Mouse (Mus musculus) embryo, embryonic 9.5 days (tissue): ENCODE data around the gene Zfp81.
"Not testable (repeated sequence)": the region's sequence is repeated elsewhere in the genome, so short reads cannot be mapped to it uniquely, and the experiment has no call there.

Experiments
- DNase-seq: peaks from one replicate; pipeline ENCODE4 v3.0.0-alpha.2; 2017; ENCODE audit errors: extremely low spot score

The Zfp81 gene

GRCm38 (mm10) chr17:33358411-33359384, at the start of gene Zfp81:
Gene Zfp81 (minus strand): TSS chr17:33358878.
- DNase-seq = peak; percentile 87

- DNase-seq = peak; percentile 89
Measured at GRCm38 (mm10) chr17:33394182-33395034, 35.7 kb upstream of the Zfp81 start, which contains the start of gene Zfp101. Gene Zfp101 (minus strand): TSS chr17:33394641.

DNA sequence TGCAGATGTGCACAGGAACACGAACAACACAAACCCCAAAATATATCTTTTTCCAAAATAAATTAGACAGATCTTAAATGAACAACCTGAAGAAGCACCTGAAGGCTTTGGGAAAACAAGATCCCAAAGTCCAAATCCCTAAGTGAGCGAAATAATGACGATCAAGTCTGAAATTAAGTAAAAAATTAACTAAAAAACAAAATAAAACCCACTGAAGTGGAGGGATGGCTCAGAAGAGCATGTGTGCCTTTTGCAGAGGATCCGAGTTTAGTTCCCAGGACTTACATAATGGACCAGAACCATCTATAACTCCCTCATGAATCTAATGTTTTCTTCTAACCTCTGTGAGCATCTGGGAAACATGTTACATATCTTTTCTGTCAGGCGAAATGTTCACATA, 33.6 kb upstream of the Zfp81 start:
- DNase-seq = no peak

- DNase-seq = no peak
Measured at GRCm38 (mm10) chr17:33385705-33386104, 27.0 kb upstream of the Zfp81 start.

DNA sequence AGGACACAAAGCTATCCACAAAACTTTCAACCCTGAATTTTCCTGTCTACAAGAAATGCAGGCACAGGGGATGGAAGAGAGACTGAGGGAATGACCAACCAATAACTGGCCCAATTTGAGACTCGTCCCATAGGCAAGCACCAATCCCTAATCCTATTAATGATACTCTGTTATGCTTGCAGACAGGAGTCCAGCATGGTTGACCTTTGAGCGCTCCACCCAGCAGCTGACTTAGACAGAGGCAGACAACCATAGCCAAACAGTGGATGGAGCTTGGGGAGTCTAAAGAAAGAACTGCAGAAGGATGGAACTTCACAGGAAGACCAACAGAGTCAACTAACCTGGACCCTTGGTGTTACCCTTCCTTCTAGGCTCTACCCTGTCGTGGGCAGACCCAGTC, 14.1 kb upstream of the Zfp81 start:
- no peak for DNase-seq

DNA sequence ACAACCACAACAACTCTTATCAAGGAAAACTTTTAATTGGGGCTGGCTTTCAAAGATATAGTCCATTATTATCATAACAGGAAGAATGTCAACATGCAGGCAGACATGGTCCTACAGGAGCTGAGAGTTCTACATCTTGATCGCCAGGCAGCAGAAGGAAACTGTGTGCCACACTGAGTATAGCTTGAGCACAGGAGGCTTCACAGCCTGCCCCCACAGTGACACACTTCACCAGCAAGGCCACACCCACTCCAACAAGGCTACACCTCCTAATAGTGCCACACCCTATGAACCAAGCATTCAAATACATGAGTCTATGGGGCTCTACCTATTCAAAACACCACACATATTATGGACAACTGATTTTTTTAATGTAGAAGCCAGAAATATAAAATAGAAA, 5.7 kb downstream of the Zfp81 start:
- no peak for DNase-seq

DNA sequence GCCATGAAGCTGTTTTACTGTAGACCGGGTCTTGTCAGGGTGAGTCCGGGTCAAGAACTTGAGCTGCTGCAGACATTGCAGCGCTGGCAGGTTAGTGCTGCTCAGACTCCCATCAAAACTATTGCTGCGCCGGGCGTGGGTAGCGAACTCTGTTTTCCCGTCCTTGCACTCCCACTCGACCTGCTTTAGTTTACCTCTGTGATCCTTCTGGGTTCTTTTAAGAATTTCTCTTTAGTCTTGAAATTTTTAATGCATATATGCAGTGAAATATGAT, 68.9 kb downstream of the Zfp81 start:
- DNase-seq = not testable (repeated sequence)

DNA sequence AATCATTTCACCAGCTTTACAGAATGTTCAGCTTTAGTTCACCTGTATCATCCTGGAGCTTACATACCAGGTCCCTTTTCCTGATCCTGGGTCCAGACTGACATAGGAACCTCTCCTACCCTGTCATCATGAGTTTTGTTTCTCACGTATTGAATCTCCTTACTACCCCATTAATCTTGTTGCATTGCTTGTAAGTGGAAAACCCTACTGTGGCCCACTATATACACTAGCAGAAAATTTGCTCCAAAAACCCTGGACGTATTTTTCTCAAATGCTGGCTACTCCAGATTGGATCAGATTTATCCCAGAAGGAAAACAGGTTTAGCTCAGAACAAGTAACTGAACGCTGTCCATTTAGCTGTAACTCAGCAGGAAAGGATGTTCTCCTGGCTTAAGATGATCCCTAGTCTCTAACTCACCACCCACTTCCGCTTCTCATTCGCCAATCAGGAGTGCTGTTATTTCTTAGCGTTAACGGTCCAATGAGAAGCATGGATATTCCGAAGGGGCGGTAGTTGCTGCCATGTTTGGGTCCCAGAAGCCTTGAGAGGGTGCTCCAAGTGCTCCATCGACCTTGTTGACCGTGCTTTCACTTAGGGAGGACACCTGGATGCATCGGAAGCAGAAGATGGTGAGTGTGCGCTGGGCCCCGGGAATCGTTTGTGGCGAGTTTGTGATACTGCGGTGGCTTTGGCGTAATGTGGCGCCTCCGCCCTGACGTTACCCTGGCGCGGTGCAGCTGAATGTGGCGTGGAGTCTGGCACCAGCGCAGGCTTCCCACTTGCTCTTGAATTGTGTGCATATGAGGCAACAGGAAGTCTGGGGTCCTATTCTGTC, 69.4 kb downstream of the Zfp81 start, which contains the start of gene Zfp955b:
TSS of gene Zfp955b (plus strand) at position 506 of the 837 bp plus-strand sequence.
- not testable (repeated sequence) for DNase-seq
